Mouse (Mus musculus) heart, postnatal 14 days (tissue): ENCODE measurements around the gene Sertm1. TPM values are rescaled to one million over a fixed set of nuclear protein-coding genes. Genes with fewer than 3 reads are reported as not detected.

ENCODE experiments used
- DNase-seq, 2 experiments: peaks; one replicate each; pipeline ENCODE4 v3.0.0; 2021 to 2022
- intact Hi-C: fragments of 180-260 bp; cut with DNase I; formaldehyde crosslinking; loops from one replicate; pipeline ENCODE4 v1.15.1; 2025
- long read RNA-seq, 2 experiments: library from polyadenylated mRNA; stranded (forward); transcript quantifications; one replicate each; pipeline ENCODE4 v2.0.0; 2021
- total RNA-seq, 2 experiments: library from RNA; stranded (reverse); gene quantifications; 2 replicates each; pipeline ENCODE4 v1.2.3; 2021

Gene Sertm1
- total RNA-seq: under 1 TPM; 0.12 to 0.19 TPM
- long read RNA-seq, experiment 1, partial matches to known transcripts: 0 of 1 reads
- long read RNA-seq, experiment 1, other reads (novel, unspliced or antisense): 1 of 1 reads
- long read RNA-seq, experiment 2: 0 reads

DNA sequence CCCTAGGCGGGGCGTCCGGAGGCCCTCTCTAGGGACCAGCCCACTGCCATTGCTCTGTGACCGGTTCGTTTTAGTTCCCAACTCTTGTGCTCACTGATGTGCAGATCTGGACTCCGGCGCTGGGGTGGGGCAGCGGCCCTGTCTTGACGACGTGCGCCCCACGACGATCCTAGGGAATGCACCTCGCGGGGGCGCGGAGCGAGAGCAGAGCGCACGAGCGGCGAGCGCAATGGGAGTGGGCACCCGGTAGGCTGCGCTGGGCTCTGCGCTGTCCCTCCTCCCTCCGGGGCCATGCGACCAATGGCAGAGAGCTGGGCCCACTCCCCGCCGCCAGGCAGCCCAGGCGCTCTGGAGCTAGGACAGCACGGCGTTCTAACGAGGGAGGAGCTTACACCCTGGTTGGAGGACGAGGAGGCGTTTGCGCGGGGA lies at the start of gene Sertm1:
Sertm1 (minus strand) TSS at position 245 of the 429 bp plus-strand sequence.
- peak; percentile 3 to 11 for DNase-seq
- intact Hi-C loops: no loop called here

DNA sequence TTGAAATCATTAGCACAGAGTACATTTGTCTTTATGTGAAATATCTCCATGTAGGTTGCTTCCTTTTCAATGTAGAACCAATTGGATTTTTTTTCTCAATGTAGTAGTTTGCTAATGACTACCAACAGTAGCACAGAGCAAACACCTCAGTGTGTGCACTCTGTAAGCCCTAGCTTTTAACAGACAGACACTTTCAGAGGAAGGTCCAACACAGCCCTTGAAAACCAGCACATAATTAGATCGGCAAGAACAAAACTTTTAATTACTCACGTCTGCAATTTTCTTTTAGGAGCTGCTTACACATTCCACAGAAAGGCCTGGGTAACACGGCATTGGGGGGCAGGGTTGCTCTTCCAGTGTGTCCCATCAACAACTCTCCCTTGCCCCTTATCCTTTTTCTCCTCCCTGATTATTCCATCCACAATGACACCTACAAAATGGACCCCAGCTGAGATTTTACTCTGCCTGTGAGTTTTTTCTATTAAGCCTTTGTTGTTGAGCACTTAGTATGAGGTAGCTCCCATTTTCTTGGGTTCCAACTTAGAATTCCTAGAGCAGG lies 49.3 kb upstream of the Sertm1 start:
- intact Hi-C loops: no loop called here
- no peak for DNase-seq

DNA sequence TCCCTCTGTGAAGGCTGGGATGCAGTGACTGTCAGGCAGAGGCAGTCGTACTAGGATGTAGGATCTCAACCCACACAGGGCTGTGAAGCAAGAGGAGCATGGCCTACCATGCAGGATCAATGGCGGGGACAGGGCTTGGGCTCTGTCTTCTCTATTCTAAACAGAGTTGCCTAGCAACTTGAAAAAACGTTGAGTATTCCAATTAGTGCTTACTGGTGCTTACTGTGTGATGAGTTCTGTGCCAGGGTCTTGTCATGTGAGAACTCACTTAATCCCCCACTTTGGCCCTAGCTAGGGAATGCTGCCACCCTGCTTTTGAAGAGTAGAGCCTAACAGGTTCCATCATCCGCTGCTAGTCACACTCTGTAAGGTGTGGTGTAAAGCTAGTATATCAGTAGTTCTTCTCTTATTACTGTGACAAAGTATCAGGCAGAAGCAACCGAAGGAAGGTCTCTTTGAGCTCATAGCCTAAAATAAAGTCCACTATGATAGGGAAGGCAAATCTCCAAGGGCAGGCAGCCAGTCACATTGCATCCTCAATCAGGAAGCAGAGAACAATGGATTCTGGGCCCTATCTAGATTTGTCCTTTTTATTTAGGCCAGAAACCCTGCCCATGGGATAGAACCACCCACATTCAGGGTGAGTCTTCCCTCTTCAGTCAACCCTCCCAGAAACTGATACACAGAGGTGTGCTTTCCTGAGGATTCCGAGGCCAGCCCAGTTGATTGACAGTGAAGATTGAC lies 27.6 kb upstream of the Sertm1 start:
- DNase-seq: no peak
- intact Hi-C loops: no loop called here

DNA sequence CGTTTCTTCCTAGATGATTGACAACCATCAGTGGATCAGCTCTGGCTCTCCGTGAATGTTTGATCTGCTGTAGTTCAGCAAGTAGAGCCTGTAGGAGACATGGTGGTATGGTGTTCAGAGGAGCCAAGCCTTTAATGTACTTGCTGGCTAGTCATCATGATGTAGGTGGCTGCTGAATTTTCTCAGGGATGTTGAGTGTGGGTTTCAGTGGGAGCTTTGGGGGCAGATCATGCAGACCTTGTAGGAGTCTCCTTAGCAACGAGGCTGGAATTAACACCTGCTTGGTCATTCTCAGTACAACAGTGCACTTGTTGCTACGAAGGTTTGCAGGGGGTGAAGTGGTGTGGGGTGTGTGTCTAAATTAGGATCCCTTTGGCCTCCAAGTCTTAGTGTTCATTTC lies 18.8 kb upstream of the Sertm1 start:
- intact Hi-C loops: no loop called here
- DNase-seq: no peak

DNA sequence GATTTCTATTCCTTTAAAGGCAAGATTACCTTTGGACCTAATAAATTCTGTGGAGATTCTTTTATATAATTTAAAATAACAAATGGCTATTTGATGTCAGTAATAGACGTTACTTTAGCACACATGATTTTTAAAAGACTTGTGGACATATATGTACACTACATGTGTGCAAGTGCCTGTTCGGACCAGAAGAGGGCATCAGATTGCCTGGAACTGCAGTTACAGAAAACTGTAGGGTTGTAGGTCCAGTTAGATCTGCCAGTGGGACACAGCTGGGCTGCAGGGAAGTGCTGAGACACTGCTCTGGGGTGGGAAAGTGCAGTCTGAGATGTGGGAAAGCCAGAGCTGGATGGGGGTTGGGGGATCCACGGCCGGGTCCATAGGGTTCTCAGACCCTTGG lies 16.9 kb upstream of the Sertm1 start:
- intact Hi-C loops: no loop called here
- no peak for DNase-seq

DNA sequence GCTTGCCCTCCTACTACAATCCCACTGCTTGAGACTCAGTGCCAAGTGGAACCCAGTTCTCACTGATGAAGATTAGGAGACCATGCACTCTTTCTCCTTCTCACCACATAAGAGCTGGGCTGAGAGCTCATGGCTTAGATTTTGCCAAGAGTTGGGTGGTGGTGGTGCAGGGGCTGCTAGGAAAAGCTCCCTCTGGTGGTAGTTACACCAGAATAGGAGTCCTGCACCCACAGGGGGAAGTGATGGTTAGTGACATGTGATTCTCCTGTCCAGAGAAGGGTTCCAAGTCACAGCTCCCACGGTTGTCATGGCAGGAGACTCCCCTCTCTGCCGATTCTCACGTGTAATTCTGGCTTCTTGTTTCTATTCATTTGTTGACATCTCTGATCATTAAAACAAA lies 4.7 kb upstream of the Sertm1 start:
- intact Hi-C loops: no loop called here
- DNase-seq: no peak

DNA sequence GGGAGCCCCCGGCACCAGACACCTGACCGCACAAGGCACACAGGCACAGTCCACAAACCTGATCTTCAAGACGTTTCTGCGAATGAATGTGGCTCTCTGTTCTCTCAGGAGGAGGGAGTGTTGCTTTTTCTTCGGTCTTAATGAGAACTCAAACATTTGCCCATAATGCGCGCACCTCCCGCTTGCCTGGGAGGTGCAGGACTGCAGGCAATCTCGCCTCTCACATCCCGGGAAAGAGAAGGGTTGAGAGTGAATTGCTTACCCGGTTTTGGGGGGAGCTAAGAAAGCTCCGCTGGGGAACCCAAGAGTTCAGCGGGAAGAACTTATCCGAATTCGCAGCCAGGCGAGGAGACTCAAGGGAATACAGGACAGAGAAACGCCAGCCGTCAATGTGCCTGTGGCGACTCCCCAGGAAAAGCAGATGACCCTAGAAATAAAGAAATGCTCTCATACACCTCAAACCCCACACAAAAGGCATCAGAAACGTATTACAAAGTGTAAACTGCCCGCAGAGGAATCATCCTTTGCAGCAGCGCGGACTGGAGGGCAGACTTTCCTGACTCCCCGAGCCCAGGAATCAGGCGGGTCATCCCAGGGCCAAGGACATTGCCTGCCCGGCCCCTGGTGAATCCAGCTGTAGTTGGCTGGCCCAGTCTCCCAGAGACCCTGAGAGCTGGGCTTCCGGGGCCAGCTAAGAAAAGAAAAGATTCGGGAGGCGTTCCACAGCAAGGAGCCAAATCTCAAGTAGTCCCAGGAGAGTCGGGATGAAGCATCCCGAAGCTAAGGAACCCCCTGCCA lies 643 bp downstream of the Sertm1 start:
- no peak for DNase-seq
- intact Hi-C loops: no loop called here

DNA sequence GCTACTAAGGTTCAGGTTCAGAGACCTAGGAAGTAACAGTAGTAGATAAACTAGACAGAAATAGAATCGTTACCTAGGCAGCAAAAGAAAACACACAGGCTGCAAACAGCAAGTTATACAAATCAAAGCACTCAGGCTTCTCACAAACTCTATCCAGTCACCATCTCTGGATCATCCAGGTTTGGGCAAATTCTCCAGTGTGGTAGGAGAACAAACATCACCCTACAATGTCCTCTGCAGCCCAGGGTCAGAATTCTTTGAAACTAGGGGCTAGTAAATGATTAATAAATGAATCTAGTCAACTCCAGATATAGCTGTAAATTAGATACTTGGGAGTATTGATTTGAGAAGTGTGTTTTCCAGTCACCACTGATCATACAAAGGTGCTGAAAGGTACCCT lies 6.8 kb downstream of the Sertm1 start:
- no peak for DNase-seq
- intact Hi-C loops: no loop called here

DNA sequence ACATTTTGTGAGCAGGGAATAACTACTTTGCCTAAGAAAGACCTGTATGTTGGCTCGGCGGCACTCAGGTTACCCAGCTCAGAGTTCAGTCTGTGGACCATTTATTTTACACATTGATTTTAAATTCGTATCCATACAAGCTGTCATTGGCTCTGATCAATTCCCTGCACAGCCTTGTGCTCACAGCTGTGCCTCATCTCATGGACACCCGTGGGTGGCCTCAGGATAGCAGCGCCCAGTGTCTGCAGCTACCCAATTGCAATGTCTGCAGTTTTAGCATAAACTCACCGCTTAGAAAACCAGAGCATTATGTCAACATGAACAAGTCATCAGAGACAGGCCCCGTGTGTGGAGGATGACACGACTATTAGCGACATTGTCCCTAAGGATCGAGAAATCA lies 17.7 kb downstream of the Sertm1 start:
- intact Hi-C loops: no loop called here
- DNase-seq: no peak

DNA sequence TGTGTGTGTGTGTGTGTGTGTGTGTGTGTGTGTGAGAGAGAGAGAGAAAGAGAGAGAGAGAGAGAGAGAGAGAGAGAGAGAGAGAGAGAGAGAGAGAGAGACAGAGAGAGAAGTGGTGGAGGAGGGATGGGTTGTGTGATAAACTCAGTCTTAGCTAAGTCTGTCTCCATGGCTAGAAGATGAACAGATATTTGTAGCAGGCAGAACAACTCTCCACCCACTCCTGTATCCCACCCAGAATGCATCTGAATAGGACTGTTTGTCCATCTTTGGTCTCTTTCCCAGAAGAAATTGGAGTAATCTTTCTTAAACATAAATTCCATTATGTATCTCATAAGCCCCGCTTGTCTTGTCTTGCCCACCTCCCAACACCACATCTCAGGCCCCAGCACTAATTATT lies 20.8 kb downstream of the Sertm1 start:
- intact Hi-C loops: no loop called here
- no peak for DNase-seq

DNA sequence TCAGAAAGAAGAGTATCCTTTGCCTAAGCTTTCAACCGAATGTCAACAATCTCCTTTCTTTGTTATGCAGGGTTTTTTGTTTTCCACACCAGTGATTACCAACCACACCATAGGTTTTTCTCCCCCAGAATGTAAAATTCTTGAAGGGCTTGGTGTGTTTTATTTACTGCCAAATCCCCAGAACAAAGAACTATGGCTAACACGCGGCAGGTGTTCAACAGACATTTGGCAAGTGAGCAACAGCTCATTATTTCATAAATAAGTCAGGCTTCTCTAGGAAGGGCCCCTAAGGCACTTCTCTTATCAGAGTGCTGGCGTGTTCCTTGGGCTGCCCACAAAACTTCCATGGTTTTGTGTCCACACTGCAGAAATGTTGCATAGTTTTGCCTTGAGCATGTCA lies 23.5 kb downstream of the Sertm1 start:
- no peak for DNase-seq
- intact Hi-C loops: no loop called here

DNA sequence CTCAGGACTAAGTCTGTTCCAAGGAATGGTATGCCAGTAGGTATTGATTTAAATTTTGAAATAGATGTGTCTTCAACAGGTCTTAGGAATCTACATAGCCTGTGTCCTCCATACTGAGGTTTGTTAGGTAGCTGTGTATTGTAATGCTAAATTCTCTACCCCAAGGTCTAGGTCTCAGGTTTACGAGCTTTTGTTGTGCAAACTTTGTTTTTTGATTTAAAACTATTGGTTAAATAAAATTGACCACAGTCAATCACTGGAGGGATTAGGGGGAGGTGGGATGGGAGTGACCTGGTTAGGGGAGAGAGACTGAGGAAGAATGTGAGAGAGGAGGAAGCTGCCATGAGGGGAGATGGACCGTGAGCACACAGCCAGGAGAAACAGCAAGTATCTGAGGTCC lies 29.2 kb downstream of the Sertm1 start:
- no peak for DNase-seq
- intact Hi-C loops: no loop called here

Other genes starting within 250 kb of the Sertm1 start
- gene Supt20, start 223.1 kb downstream of the Sertm1 start, total RNA-seq: 10 to 100 TPM; 28.3 to 29.9 TPM
- gene Gm21958, start 201.5 kb downstream of the Sertm1 start, total RNA-seq: not detected
- gene Exosc8, start 180.5 kb downstream of the Sertm1 start, total RNA-seq: 10 to 100 TPM; 17.3 to 22.3 TPM
- gene Alg5, start 180.3 kb downstream of the Sertm1 start, total RNA-seq: 10 to 100 TPM; 11.9 to 12.0 TPM
- 1 to 10 TPM; 1.2 to 2.2 TPM for gene Smad9, start 160.3 kb downstream of the Sertm1 start, total RNA-seq
- gene Rfxap, start 108.1 kb downstream of the Sertm1 start, total RNA-seq: 10 to 100 TPM; 21.8 to 23.4 TPM
- gene Ccna1, start 139.6 kb upstream of the Sertm1 start, total RNA-seq: under 1 TPM; 0.26 to 0.37 TPM
- gene Spg20, start 196.2 kb upstream of the Sertm1 start, total RNA-seq: 10 to 100 TPM; 32.5 to 35.6 TPM
- under 1 TPM in 1 of 2 experiments, not detected in 1; 0.10 TPM for gene Ccdc169, start 221.5 kb upstream of the Sertm1 start, total RNA-seq